Comparison of ENCODE assay signal across 8 mouse cellular contexts in the genomic region with DNA sequence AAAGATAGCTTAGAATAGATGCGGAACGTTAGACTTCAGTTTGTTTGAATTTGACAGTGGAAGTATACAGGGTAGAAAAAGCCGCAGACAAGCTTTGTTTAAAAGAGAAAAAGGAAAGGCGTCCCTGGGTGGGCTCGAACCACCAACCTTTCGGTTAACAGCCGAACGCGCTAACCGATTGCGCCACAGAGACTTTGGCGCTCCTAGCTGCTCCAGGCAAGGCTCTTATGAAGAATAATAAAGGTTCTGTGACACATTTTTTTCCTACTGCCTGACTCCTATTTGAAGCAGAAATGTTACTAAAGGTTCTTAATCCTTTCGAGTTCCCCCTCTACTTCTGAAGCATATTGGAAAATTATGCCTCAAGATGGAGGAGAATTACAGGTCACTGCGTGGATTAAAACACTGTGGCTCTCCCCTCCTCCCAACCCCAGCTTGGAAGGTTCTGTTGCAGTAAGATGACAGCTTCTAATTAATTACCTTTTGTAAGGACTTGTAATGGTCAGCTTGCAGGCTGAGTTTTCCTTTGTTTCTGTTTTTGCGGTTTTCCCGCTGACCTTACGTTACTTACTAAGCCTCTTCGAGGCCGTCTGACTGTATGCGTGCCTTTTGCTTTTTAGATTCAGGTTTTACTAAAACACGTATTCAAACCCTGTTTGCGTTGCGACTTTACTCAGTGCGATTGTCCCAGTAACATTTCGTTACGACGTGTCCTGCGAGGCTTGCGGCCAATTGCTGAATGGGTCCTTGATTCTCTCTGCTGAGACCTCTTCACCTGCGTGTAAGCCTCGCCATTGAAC.
DNase-seq lines count a peak whose midpoint lies in the region; ATAC-seq and TF ChIP-seq lines count a peak whose summit lies in the region.

No protein-coding gene starts in this region.

- H3K27me3 ChIP-seq in erythroblast, embryonic 14.5 days (ENCODE audit: control insufficient read depth), result no peaks in the 10 kb centered on the region; the same call in 1 of the 2 replicates
- peaks cover 6% of the 10 kb centered on the region; the same call in 1 of the 2 replicates for H3K27me3 ChIP-seq in heart, embryonic 11.5 days (ENCODE audit: control insufficient read depth, insufficient read depth, low read length)
- H3K27me3 ChIP-seq in kidney, embryonic 15.5 days, result peaks cover 4% of the 10 kb centered on the region; the same call in 1 of the 2 replicates
- peaks cover 3% of the 10 kb centered on the region; the same call in 1 of the 2 replicates for H3K27me3 ChIP-seq in limb, embryonic 15.5 days
- no peaks in the 10 kb centered on the region for H3K27me3 ChIP-seq in midbrain, postnatal 0 days (ENCODE audit: insufficient read depth, low read length)

- under 1% methylated on average over 31 of the region's 31 CpGs for WGBS in heart, embryonic 11.5 days (ENCODE audit: insufficient replicate concordance)
- under 1% methylated on average over 31 of the region's 31 CpGs for WGBS in kidney, embryonic 15.5 days
- 1% methylated on average over 31 of the region's 31 CpGs for WGBS in limb, embryonic 15.5 days
- WGBS in midbrain, postnatal 0 days, result under 1% methylated on average over 31 of the region's 31 CpGs

- H3K36me3 ChIP-seq in erythroblast, embryonic 14.5 days (ENCODE audit: control insufficient read depth), result no peaks in the 10 kb centered on the region
- no peaks in the 10 kb centered on the region for H3K36me3 ChIP-seq in heart, embryonic 11.5 days (ENCODE audit: control insufficient read depth, insufficient read depth, low read length)
- no peaks in the 10 kb centered on the region for H3K36me3 ChIP-seq in kidney, embryonic 15.5 days
- no peaks in the 10 kb centered on the region for H3K36me3 ChIP-seq in limb, embryonic 15.5 days
- no peaks in the 10 kb centered on the region for H3K36me3 ChIP-seq in midbrain, postnatal 0 days (ENCODE audit: insufficient read depth, low read length)

- peaks cover 17% of the 10 kb centered on the region for H3K4me1 ChIP-seq in erythroblast, embryonic 14.5 days (ENCODE audit: control insufficient read depth)
- H3K4me1 ChIP-seq in heart, embryonic 11.5 days (ENCODE audit: control insufficient read depth, insufficient read depth, low read length), result no peaks in the 10 kb centered on the region
- no peaks in the 10 kb centered on the region for H3K4me1 ChIP-seq in kidney, embryonic 15.5 days
- no peaks in the 10 kb centered on the region for H3K4me1 ChIP-seq in limb, embryonic 15.5 days
- H3K4me1 ChIP-seq in midbrain, postnatal 0 days (ENCODE audit: insufficient read depth, low read length), result no peaks in the 10 kb centered on the region

- peak overlapping the region; percentile 72 for H3K9ac ChIP-seq in heart, embryonic 11.5 days (ENCODE audit: low read depth, low read length)
- peak overlapping the region; percentile 50 for H3K9ac ChIP-seq in kidney, embryonic 15.5 days
- peak overlapping the region; percentile 33 for H3K9ac ChIP-seq in limb, embryonic 15.5 days
- H3K9ac ChIP-seq in midbrain, postnatal 0 days (replicated peaks; ENCODE audit: low read length, poor library complexity, severe bottlenecking), result peak overlapping the region; percentile 37

- peak; percentile 79 for DNase-seq in CD4-positive, CD25-positive, alpha-beta regulatory T cell, adult 2 months (ENCODE audit: low read depth, low spot score)
- DNase-seq in brain, embryonic 14.5 days (ENCODE audit: low read depth), result peak; percentile 92
- DNase-seq in midbrain, postnatal 0 days (ENCODE audit: low spot score), result peak; percentile 90
- peak; percentile 63 to 78 for DNase-seq in spleen, postnatal 36 days (ENCODE audit: low spot score in 2 of 2)

- H3K9me3 ChIP-seq in erythroblast, embryonic 14.5 days (ENCODE audit: control insufficient read depth, low read length), result no peaks in the 10 kb centered on the region
- no peaks in the 10 kb centered on the region for H3K9me3 ChIP-seq in heart, embryonic 11.5 days (replicated peaks; ENCODE audit: control insufficient read depth, low read length)
- H3K9me3 ChIP-seq in kidney, embryonic 15.5 days (replicated peaks), result no peaks in the 10 kb centered on the region
- no peaks in the 10 kb centered on the region for H3K9me3 ChIP-seq in limb, embryonic 15.5 days
- no peaks in the 10 kb centered on the region for H3K9me3 ChIP-seq in midbrain, postnatal 0 days (ENCODE audit: low read length)

- peak; percentile 67 for ATAC-seq in heart, embryonic 11.5 days (replicated peaks; ENCODE audit: insufficient number of reproducible peaks, low FRiP score, low TSS enrichment)
- ATAC-seq in kidney, embryonic 15.5 days (replicated peaks; ENCODE audit: low FRiP score), result peak; percentile 85
- ATAC-seq in limb, embryonic 15.5 days (ENCODE audit: insufficient number of reproducible peaks, low FRiP score, low TSS enrichment, low read depth), result peak; percentile 44
- ATAC-seq in midbrain, postnatal 0 days (ENCODE audit: low FRiP score), result peak; percentile 88

- H3K4me2 ChIP-seq in heart, embryonic 11.5 days, result peak overlapping the region; percentile 78
- H3K4me2 ChIP-seq in kidney, embryonic 15.5 days, result peak overlapping the region; percentile 57
- peak overlapping the region; percentile 42 for H3K4me2 ChIP-seq in limb, embryonic 15.5 days
- H3K4me2 ChIP-seq in midbrain, postnatal 0 days (ENCODE audit: low read depth, low read length, poor library complexity, severe bottlenecking), result peak overlapping the region; percentile 62

- H3K27ac ChIP-seq in heart, embryonic 11.5 days (ENCODE audit: low read depth, low read length), result peak overlapping the region; percentile 22; the same call in 1 of the 2 replicates
- H3K27ac ChIP-seq in kidney, embryonic 15.5 days, result peak overlapping the region; percentile 79
- H3K27ac ChIP-seq in limb, embryonic 15.5 days, result peak overlapping the region; percentile 78
- peak overlapping the region; percentile 66 for H3K27ac ChIP-seq in midbrain, postnatal 0 days (ENCODE audit: low read depth, low read length)

- no peak for TF ChIP-seq POLR2A in brain, embryonic 14.5 days (IDR thresholded peaks at IDR 0.05; ENCODE audit: borderline replicate concordance, extremely low read depth, insufficient read depth, insufficient read length, poor library complexity, severe bottlenecking)

- no peak for TF ChIP-seq CTCF in brain, embryonic 14.5 days (IDR thresholded peaks at IDR 0.05; ENCODE audit: borderline replicate concordance, extremely low read depth, insufficient read depth, insufficient read length)
- TF ChIP-seq CTCF in midbrain, postnatal 0 days (IDR thresholded peaks at IDR 0.05), result no peak

- peak overlapping the region; percentile 68 for H3K4me3 ChIP-seq in erythroblast, embryonic 14.5 days (replicated peaks)
- H3K4me3 ChIP-seq in heart, embryonic 11.5 days (ENCODE audit: low read depth, low read length), result peak overlapping the region; percentile 67
- H3K4me3 ChIP-seq in kidney, embryonic 15.5 days (replicated peaks), result peak overlapping the region; percentile 60
- H3K4me3 ChIP-seq in limb, embryonic 15.5 days, result peak overlapping the region; percentile 56
- peak overlapping the region; percentile 52 for H3K4me3 ChIP-seq in midbrain, postnatal 0 days (ENCODE audit: low read depth, low read length)

Comparison
In these comparisons a context has a peak if more than half of its experiments do, and no peak if none do; other contexts are left out.
1. Peak in every context shown above with its lines: DNase-seq, ATAC-seq, H3K4me3 ChIP-seq and H3K27ac ChIP-seq.
2. H3K27ac ChIP-seq: peak in every context shown above with its lines; median percentile 79 in kidney, embryonic 15.5 days; 78 in limb, embryonic 15.5 days; 66 in midbrain, postnatal 0 days; 22 in heart, embryonic 11.5 days.